Mouse (Mus musculus) gastrocnemius, postnatal 4 days (tissue): Measurements from ENCODE around the gene Bub1b. TPM values are rescaled to one million over a fixed set of nuclear protein-coding genes. Genes with fewer than 3 reads are reported as not detected.
"Not testable (repeated sequence)": the region's sequence is repeated elsewhere in the genome, so short reads cannot be mapped to it uniquely, and the experiment has no call there.

ENCODE experiments used
- DNase-seq, 2 experiments: peaks; one replicate each; pipeline ENCODE4 v3.0.0; 2021 to 2022; ENCODE audit warnings: low spot score in 2 of 2, mixed read lengths in 2 of 2
- long read RNA-seq, 2 experiments: library from polyadenylated mRNA; stranded (forward); transcript quantifications; one replicate each; pipeline ENCODE4 v2.0.0; 2021
- total RNA-seq, 2 experiments: library from RNA; stranded (reverse); gene quantifications; 2 replicates each; pipeline ENCODE4 v1.2.3; 2021

The Bub1b gene
- total RNA-seq: 10 to 100 TPM; 21.1 to 23.3 TPM
- long read RNA-seq, experiment 1, transcript Bub1b-201 (23 exons, 3,668 nt): major isoform, 16 of 24 reads
- long read RNA-seq, experiment 1, partial matches to known transcripts: 3 of 24 reads
- long read RNA-seq, experiment 1, other reads (novel, unspliced or antisense): 5 of 24 reads
- long read RNA-seq, experiment 2, transcript Bub1b-201 (23 exons, 3,668 nt): major isoform, 18 of 26 reads
- long read RNA-seq, experiment 2, partial matches to known transcripts: 4 of 26 reads
- long read RNA-seq, experiment 2, other reads (novel, unspliced or antisense): 4 of 26 reads

- peak; percentile 72 to 89 for DNase-seq
Observed at GRCm38 (mm10) chr2:118597673-118598568, at the start of gene Bub1b. Gene Bub1b, plus strand, starts transcription at chr2:118598211.

GRCm38 (mm10) chr2:118548421-118549221 is 49.4 kb upstream of the Bub1b start:
- no peak for DNase-seq

DNA sequence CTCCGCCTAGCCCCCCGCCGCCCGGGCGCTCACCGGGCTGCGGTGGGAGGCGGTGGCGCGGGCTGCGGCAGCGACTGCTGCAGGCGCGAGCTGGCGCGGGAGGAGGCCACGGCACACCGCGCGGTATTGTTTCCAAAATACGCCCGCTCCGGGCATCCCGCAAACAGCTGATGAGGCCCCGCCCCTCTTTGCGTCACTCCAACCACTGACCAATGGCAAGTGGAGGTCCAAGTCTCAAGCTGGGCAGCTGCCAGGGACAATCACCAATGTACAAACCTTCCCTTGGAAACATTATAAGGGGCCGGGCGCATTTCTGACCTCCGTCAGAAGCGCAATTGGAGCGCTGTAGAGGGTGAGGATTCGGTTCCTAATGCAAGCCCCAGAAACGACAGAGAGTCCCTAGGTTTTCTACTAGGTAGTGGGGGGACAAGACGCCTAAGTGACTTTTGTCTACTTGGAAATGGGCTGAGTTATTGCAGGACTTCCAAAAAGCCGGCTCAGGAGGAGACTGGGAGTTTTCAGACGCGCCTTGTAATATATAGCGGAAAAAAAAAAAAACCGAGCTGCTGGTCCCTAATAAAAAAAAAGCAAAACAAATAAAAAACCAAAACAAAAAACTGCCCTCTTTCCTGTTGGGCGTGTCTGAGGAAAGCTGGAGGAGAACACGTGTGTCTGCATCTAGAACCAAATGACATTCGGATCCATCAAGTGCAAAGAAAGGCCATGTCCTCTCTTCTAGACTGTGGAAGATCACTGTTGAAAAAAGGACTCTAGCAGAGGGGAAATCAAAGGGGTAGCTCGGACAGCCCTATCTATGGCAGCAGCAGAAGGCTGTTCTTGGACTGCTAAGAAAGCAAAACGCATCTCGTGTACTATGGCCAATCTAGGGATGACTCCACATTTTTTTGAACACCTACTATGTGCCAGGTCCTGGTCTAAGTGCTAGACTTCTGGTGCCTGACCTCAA is 48.2 kb upstream of the Bub1b start, which contains the start of gene Bmf:
Gene Bmf (minus strand): TSS at position 181 of the 967 bp plus-strand sequence.
- DNase-seq: peak; percentile 97 to 100

- no peak for DNase-seq
Observed at GRCm38 (mm10) chr2:118551606-118552005, 46.4 kb upstream of the Bub1b start.

GRCm38 (mm10) chr2:118554356-118554990 is 43.5 kb upstream of the Bub1b start:
- DNase-seq: not testable (repeated sequence)

GRCm38 (mm10) chr2:118558426-118558825 is 39.6 kb upstream of the Bub1b start:
- DNase-seq: no peak

GRCm38 (mm10) chr2:118562015-118562414 is 36.0 kb upstream of the Bub1b start:
- DNase-seq: no peak

- no peak for DNase-seq
Observed at GRCm38 (mm10) chr2:118562431-118562830, 35.6 kb upstream of the Bub1b start.

- DNase-seq: no peak
Observed at GRCm38 (mm10) chr2:118567179-118567578, 30.8 kb upstream of the Bub1b start.

- no peak for DNase-seq
Observed at GRCm38 (mm10) chr2:118570939-118571338, 27.1 kb upstream of the Bub1b start.

GRCm38 (mm10) chr2:118572183-118572836 is 25.7 kb upstream of the Bub1b start:
- no peak for DNase-seq

GRCm38 (mm10) chr2:118573135-118573534 is 24.9 kb upstream of the Bub1b start:
- DNase-seq: no peak

DNA sequence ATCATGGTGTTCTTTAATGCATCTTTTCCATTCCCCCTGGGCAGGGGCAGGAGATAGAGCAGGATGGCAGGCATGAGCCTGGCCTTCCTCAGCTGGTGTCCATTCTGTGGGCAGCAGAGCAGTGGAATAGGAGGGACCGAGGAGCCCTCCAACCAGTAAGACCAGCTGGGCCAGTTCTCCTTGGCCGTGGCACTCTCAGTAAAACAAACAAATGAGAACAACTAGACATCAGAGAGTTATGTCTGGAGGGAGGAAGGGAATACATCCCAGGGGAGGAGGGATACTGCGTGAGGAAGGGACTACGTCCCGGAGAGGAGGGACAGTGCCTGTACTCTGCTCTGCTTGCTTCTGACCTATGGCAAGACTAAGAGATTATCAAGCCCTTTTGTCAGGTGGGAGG is 12.0 kb upstream of the Bub1b start:
- no peak for DNase-seq

- DNase-seq: no peak
Observed at GRCm38 (mm10) chr2:118587686-118588085, 10.3 kb upstream of the Bub1b start.

DNA sequence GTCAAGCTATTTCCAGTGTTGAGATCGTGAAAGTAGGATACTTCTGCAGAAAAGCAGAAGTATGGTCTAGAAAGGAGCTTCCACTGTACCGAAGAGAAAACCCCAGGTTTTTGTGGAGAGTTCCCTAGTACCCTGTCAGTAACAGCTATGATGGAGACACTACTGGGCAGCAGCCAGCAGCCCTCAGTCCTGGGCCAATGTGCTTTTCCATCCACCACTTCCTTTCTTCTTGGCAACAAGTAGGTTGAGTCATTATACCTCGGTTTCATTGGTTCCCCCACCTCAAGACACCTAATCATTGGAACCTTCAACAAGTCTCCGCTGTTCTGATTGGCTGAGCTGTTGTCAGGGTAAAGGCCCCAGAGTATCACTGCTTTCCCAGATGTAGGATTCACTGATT is 6.9 kb upstream of the Bub1b start:
- DNase-seq: no peak

DNA sequence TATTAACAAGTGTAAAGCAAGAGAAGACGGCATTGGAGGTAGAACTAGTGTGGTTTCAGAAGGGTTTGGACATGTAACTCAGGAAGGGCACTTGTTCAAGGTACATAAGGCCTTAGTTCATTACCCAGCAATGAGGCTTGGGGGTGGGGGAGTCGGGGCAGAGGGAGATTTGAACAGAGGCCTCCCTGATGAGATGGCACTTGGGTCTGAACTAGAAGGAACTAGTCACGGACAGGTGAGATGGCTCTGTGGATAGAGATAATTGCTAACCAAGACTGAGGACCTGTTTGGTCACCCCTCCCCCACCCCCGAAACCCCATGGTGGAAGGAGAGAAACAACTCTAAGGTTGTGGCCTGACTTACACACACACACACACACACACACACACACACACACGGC is 1.1 kb downstream of the Bub1b start:
- no peak for DNase-seq

DNA sequence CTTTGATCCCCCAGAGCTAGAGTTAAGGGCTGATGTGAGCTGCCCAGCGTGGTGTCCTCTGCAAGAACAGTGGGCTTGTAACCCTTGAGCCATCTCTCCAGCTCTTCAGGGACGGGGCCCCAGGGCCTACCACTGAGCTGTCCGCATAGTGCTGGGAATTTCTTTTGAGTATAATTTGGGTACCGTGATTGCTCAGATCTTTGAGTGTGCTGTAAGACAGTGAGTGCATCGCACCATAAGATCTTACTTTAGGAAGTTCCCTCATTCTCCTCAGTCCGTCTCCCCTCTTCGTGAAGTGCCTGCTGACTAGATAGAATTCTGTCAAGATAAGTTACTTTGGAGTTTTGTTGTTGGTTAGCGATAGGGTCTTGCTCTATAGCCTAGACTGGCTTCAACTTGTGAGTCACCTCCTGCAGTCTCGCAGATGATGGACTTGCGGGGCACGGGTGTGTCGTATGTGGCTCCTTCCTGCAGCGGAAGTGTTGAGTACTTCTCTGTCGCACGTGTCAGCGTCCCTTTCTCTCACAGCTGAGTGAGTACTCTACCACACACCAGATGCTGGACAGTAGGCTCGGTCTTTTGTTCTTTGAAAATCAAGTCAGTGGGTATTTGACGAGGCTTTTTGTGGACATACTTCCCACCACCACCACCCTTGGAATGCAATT is 3.7 kb downstream of the Bub1b start:
- no peak for DNase-seq

DNA sequence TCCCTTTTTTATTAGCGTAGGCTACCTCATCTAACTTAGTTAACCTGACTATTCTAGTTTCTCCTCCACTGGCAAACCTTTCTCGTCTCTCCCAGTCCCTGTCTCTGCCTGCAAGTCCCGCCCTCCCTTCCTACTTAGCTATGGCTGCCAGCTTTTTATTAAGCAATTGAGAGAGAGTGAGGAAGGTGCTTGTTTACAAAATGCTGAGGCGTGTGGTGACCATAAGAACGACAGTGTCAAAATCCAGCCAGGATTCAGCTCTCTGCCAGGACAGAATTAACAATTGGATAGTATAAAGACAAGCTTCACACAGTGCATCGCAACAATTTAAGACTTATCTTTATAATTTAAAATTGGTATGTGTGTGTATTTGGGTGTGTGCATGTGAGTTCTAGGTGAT is 6.1 kb downstream of the Bub1b start:
- DNase-seq: no peak

- no peak for DNase-seq
Observed at GRCm38 (mm10) chr2:118606032-118606431, 8.0 kb downstream of the Bub1b start.
